Mouse (Mus musculus) heart, adult 2 months (tissue): ENCODE data around the gene Lrrc38.

ENCODE experiments used
- CTCF ChIP-seq: fragments of 200-600 bp; IDR thresholded peaks from 2 replicates; pipeline ENCODE4 v1.8.1; 2022; ENCODE audit warnings: antibody characterized with exemption, mild to moderate bottlenecking, moderate library complexity
- EP300 ChIP-seq: fragments of 200-500 bp; IDR thresholded peaks from 2 replicates; pipeline ENCODE4 v1.6.1; 2011; ENCODE audit warnings: low read depth, low read length, control low read depth; ENCODE audit not compliant: insufficient read depth
- POLR2A ChIP-seq: fragments of 200-500 bp; IDR thresholded peaks from 2 replicates; pipeline ENCODE4 v1.6.1; 2011; ENCODE audit warnings: mild to moderate bottlenecking, low read depth, low read length, control low read depth; ENCODE audit not compliant: insufficient read depth

GRCm38 (mm10) chr4:143414121-143414520 is 64.6 kb downstream of the Lrrc38 start:
- no peak for TF ChIP-seq EP300
- TF ChIP-seq POLR2A, result no peak
- TF ChIP-seq CTCF, result no peak
